Mouse (Mus musculus) spleen, adult 2 months (tissue): ENCODE results near the gene Mrpl18. TPM values are rescaled to one million over a fixed set of nuclear protein-coding genes. Genes with fewer than 3 reads are reported as not detected.
A peak's percentile ranks its signal among the peaks of the same experiment; 100 is the strongest.
"Not testable (repeated sequence)": the region's sequence is repeated elsewhere in the genome, so short reads cannot be mapped to it uniquely, and the experiment has no call there.

Experiments
- DNase-seq, 2 experiments: peaks; one replicate each; pipeline versions ENCODE4 v3.0.0 to v3.0.0-alpha.2; 2012 to 2021; ENCODE audit warnings: low spot score in 2 of 2, low read depth in 1 of 2
- H3K27ac ChIP-seq: fragments of 200-500 bp; 2 replicates; pipeline ENCODE4 v1.5.1; 2012; ENCODE audit warnings: low read length, inconsistent platforms; ENCODE audit not compliant: insufficient read depth
- H3K27me3 ChIP-seq: fragments of 200-500 bp; 2 replicates; pipeline ENCODE4 v1.6.1; 2012; ENCODE audit warnings: mild to moderate bottlenecking, moderate library complexity, low read length, inconsistent platforms; ENCODE audit not compliant: control insufficient read depth, insufficient read depth
- H3K36me3 ChIP-seq: fragments of 200-500 bp; 2 replicates; pipeline ENCODE4 v1.6.1; 2012; ENCODE audit warnings: mild to moderate bottlenecking, low read length, inconsistent platforms; ENCODE audit not compliant: control insufficient read depth, insufficient read depth
- H3K4me1 ChIP-seq: fragments of 200-500 bp; 2 replicates; pipeline ENCODE4 v1.6.1; 2011; ENCODE audit warnings: inconsistent platforms; ENCODE audit not compliant: control insufficient read depth, insufficient read depth, insufficient read length
- H3K4me3 ChIP-seq: fragments of 200-500 bp; 2 replicates; pipeline ENCODE4 v1.5.1; 2011; ENCODE audit warnings: mild to moderate bottlenecking, inconsistent platforms; ENCODE audit not compliant: insufficient read depth, insufficient read length; ENCODE audit errors: extremely low read depth
- CTCF ChIP-seq: fragments of 200-500 bp; IDR thresholded peaks from 2 replicates; pipeline ENCODE4 v1.5.1; 2011; ENCODE audit warnings: mild to moderate bottlenecking, inconsistent platforms; ENCODE audit not compliant: insufficient read depth, insufficient read length, insufficient replicate concordance; ENCODE audit errors: extremely low read depth
- POLR2A ChIP-seq: fragments of 200-500 bp; IDR thresholded peaks from 2 replicates; pipeline ENCODE4 v1.6.1; 2011; ENCODE audit warnings: low read depth, low read length, inconsistent platforms
- WGBS: fragments of 180-500 bp; shearing (Covaris S2); methylation state at CpG from one replicate; pipeline ENCODE4 v1.1.7; 2018; 5-methylcytosine and 5-hydroxymethylcytosine counted together
- polyA plus RNA-seq: library from polyadenylated mRNA; depleted of rRNA; stranded (reverse); fragments of >200 nt; gene quantifications from 2 replicates; pipeline ENCODE4 v1.2.3, GENCODE M21; 2012; rRNA removed

The Mrpl18 gene
- polyA plus RNA-seq: 19.9 and 22.3 TPM in 2 replicates

GRCm38 (mm10) chr17:12915881-12916583, at the start of gene Mrpl18:
Gene Mrpl18 (minus strand): TSS chr17:12916345.
- peak; percentile 98 to 99 for DNase-seq
- Histone ChIP-seq H3K36me3 (peaks cover 24% of the 10 kb centered on the region), H3K4me3 (peak within 1 kb of the TSS; percentile 82), H3K4me1 (no peaks in the 10 kb centered on the region; the same call in 1 of the 2 replicates), H3K27ac (peak within 1 kb of the TSS; percentile 89), H3K27me3 (no peaks in the 10 kb centered on the region)
- WGBS: under 1% methylated on average over 56 of the region's 56 CpGs
- TF ChIP-seq CTCF: no peak
- TF ChIP-seq POLR2A: peak; percentile 82

- peaks cover 5% of the 10 kb centered on the region for H3K36me3 ChIP-seq
- H3K27me3 ChIP-seq: no peaks in the 10 kb centered on the region
- TF ChIP-seq POLR2A (no peak), CTCF (no peak)
- no peak overlapping the region for H3K27ac ChIP-seq
- WGBS: 92% methylated on average over 3 of the region's 3 CpGs
- DNase-seq: no peak
- H3K4me3 ChIP-seq: no peak overlapping the region
- H3K4me1 ChIP-seq: no peaks in the 10 kb centered on the region
These were observed 47.3 kb upstream of the Mrpl18 start for GRCm38 (mm10) chr17:12963476-12963875.

DNA sequence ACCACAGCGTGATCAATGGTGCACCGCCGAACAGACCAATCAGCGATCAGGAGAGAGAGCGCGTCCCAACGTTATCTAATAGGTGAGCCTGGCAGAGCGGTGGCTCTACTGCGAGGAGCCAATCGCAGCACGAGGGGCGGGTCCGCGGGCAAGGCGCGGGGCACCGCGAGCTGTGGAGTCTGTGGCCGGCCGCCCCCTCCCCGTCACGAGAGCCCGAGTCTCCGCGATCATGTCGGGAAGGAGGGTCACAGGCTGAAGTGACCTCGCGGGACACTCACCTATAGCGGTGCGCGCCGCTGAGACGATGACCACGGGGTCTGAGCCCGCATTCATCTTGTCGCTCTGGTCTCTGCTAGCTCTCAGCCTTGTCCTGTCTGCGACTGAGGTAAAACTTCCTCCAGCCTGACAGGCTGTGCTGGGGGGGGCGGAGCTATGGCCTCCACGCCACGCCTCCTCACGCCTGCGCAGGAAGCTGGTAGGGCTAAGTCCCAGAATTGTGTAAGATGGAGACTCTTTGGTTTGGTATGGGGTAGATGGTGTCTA, 44.3 kb upstream of the Mrpl18 start, which contains the start of gene Acat2:
Gene Acat2 (minus strand): TSS at position 417 of the 543 bp plus-strand sequence.
- peak within 1 kb of the TSS; percentile 84 for H3K4me3 ChIP-seq
- TF ChIP-seq POLR2A (peak; percentile 95), CTCF (no peak)
- no peaks in the 10 kb centered on the region for H3K27me3 ChIP-seq
- DNase-seq: peak; percentile 89 to 94
- H3K4me1 ChIP-seq: no peaks in the 10 kb centered on the region
- WGBS: under 1% methylated on average over 42 of the region's 42 CpGs
- H3K36me3 ChIP-seq: no peaks in the 10 kb centered on the region
- H3K27ac ChIP-seq: peak within 1 kb of the TSS; percentile 82

DNA sequence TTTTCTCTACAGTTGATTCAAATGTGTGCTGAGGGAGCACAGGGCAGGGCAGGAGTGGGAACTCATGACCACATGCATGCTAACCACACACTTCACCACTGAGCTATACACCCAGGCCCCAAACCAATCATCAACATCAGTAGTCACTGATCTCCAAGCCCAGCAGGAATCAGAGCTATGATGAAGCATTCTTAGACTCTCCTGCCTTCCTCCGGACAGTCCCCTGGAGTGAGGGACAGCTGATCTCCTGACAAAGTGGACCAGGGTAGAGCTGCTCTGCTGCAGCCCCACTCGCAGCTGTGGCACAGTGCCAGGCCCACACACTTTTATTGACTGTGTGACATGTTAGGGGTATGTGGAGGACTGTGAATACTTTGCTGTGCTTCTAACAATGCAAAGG, 43.2 kb upstream of the Mrpl18 start:
- not testable (repeated sequence) for H3K4me3 ChIP-seq, H3K27ac ChIP-seq, H3K36me3 ChIP-seq, DNase-seq, H3K27me3 ChIP-seq, H3K4me1 ChIP-seq
- 64% methylated on average over 1 of the region's 2 CpGs for whole genome bisulfite sequencing

DNA sequence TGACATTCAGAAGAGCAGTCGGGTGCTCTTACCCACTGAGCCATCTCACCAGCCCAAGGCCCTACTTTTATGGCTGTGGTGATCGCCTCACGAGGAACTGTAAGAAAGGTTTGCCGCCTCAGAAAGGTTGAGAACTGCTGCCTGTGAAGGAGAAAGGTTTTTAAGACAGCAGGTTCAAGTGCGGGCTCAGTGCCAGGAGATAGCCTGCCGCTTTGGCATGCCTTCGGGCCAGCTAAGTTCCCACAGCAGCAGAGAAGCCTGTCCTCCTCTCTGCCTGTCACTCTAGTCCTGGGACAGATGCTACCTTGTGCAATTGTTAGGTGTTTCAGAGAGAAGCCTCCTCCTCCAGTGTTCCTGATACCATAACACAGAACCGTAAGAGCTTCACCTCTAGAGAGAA, 40.5 kb upstream of the Mrpl18 start:
- DNase-seq: no peak
- TF ChIP-seq CTCF: no peak
- no peak for TF ChIP-seq POLR2A
- Histone ChIP-seq H3K36me3 (peaks cover 1% of the 10 kb centered on the region; the same call in 1 of the 2 replicates), H3K4me1 (no peaks in the 10 kb centered on the region), H3K27ac (no peak overlapping the region), H3K4me3 (no peak overlapping the region), H3K27me3 (no peaks in the 10 kb centered on the region)
- WGBS: 92% methylated on average over 8 of the region's 8 CpGs

GRCm38 (mm10) chr17:12949669-12950068, 33.5 kb upstream of the Mrpl18 start:
- H3K4me1 ChIP-seq: no peaks in the 10 kb centered on the region
- no peak overlapping the region for H3K4me3 ChIP-seq
- peaks cover 9% of the 10 kb centered on the region for H3K36me3 ChIP-seq
- no peak overlapping the region for H3K27ac ChIP-seq
- TF ChIP-seq POLR2A (no peak), CTCF (no peak)
- no peaks in the 10 kb centered on the region for H3K27me3 ChIP-seq
- no peak for DNase-seq
- WGBS: 92% methylated on average over 5 of the region's 5 CpGs
